Mouse (Mus musculus) G1E (cell line): Measurements from ENCODE around the gene 6430571L13Rik. TPM values are rescaled to one million over a fixed set of nuclear protein-coding genes. Genes with fewer than 3 reads are reported as not detected.

Experiments used
- ATAC-seq: 2 replicates; pipeline ENCODE4 v1.8.0; 2016; ENCODE audit warnings: mild to moderate bottlenecking; ENCODE audit not compliant: insufficient number of reproducible peaks, poor library complexity, low FRiP score, severe bottlenecking; ENCODE audit errors: extremely low read depth
- DNase-seq: peaks from one replicate; pipeline ENCODE4 v3.0.0; 2012; ENCODE audit warnings: low spot score
- H3K27me3 ChIP-seq: 2 replicates; pipeline ENCODE4 v1.6.1; 2012; ENCODE audit warnings: mild to moderate bottlenecking, low read length, inconsistent platforms; ENCODE audit not compliant: insufficient read depth
- H3K36me3 ChIP-seq: replicated peaks from 2 replicates; pipeline ENCODE3; 2012; ENCODE audit warnings: mild to moderate bottlenecking, inconsistent platforms
- H3K4me1 ChIP-seq: 2 replicates; pipeline ENCODE4 v1.6.1; 2012; ENCODE audit warnings: low read depth, low read length, inconsistent platforms, mixed read lengths; ENCODE audit not compliant: insufficient read depth
- H3K4me3 ChIP-seq: 2 replicates; pipeline ENCODE4 v1.5.1; 2012; ENCODE audit warnings: low read depth, mild to moderate bottlenecking, inconsistent platforms, low read length, moderate library complexity, mixed read lengths
- H3K9me3 ChIP-seq: replicated peaks from 2 replicates; pipeline ENCODE4 v1.6.1; 2012; ENCODE audit warnings: inconsistent platforms
- CTCF ChIP-seq: IDR thresholded peaks from 2 replicates; pipeline ENCODE4 v1.5.1; 2012; ENCODE audit warnings: low read depth, low read length, inconsistent platforms, mixed read lengths
- GATA1 ChIP-seq: IDR thresholded peaks from 2 replicates; pipeline ENCODE4 v1.6.1; 2012; ENCODE audit warnings: borderline replicate concordance, low read length, inconsistent platforms, mixed read lengths
- GATA2 ChIP-seq: IDR thresholded peaks from 2 replicates; pipeline ENCODE4 v1.6.1; 2012; ENCODE audit warnings: low read depth, low read length, inconsistent platforms, borderline replicate concordance
- POLR2AphosphoS5 ChIP-seq: IDR thresholded peaks from 2 replicates; pipeline ENCODE4 v1.6.1; 2012; ENCODE audit warnings: low read depth, low read length, inconsistent platforms; ENCODE audit not compliant: insufficient replicate concordance
- TAL1 ChIP-seq: conservative IDR thresholded peaks from 2 replicates; pipeline ENCODE4 v1.6.1; 2012; ENCODE audit warnings: low read depth, low read length, inconsistent platforms, mixed read lengths
- polyA plus RNA-seq: library from polyadenylated mRNA; stranded (reverse); fragments of >175 nt; gene quantifications from 2 replicates; pipeline ENCODE4 v1.2.3, GENCODE M21; 2012
- total RNA-seq, 2 experiments: library from RNA; stranded (forward) in 1 of 2; stranded (reverse) in 1 of 2; fragments of 200-1000 nt in 1 of 2; fragments of >200 nt in 1 of 2; fragmentation: Nextera tagmentation in 1 of 2; gene quantifications; 2 replicates each; pipeline ENCODE4 v1.2.3; 2014 to 2017

6430571L13Rik gene
- total RNA-seq (2014; fragmentation: Nextera tagmentation) = 1.3 TPM in 1 of 2 replicates, not detected in the other
- 0.64 and 0.76 TPM in 2 replicates for total RNA-seq (2017)
- polyA plus RNA-seq = 0.29 and 0.46 TPM in 2 replicates

DNA sequence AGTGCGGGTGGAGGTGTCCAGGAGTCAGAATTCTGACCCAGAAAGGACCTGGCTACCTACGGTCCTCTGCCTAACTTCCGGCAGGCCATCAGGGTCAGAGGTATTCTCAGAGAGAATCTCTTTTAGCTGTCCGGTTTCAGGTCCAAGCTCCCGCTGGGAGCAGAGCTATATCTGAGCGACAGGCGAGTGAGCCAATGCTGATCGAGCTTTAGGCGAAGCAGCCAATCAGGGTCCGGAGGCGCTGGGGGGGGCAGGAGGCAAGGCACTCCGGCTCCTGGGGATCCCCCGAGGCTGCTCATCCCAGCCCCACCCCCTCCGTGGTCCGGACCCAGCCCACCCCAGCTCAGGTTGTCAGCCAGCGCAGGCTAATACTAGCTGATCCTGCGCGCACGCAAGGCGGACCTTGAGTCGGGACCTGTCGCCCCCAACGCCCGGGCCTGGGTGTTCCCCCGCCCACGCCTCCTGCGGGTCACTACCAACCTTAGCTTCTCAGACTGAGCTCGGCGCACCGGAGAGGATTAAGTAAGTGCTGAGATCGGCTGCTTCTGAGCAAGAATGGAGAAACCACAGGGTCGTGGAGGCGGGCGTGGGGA lies at the start of gene 6430571L13Rik:
TSS of gene 6430571L13Rik (plus strand) at position 336 of the 593 bp plus-strand sequence.
- no peak for TF ChIP-seq CTCF
- TF ChIP-seq TAL1 = no peak
- TF ChIP-seq POLR2AphosphoS5 = no peak
- TF ChIP-seq GATA1 = no peak
- no peak for TF ChIP-seq GATA2
- ATAC-seq = peak; percentile 70
- Histone ChIP-seq H3K4me3 (peak within 1 kb of the TSS; percentile 74), H3K4me1 (peaks cover 60% of the 10 kb centered on the region), H3K9me3 (no peaks in the 10 kb centered on the region), H3K27me3 (peaks cover 26% of the 10 kb centered on the region), H3K36me3 (peaks cover 14% of the 10 kb centered on the region)
- DNase-seq = peak; percentile 99

DNA sequence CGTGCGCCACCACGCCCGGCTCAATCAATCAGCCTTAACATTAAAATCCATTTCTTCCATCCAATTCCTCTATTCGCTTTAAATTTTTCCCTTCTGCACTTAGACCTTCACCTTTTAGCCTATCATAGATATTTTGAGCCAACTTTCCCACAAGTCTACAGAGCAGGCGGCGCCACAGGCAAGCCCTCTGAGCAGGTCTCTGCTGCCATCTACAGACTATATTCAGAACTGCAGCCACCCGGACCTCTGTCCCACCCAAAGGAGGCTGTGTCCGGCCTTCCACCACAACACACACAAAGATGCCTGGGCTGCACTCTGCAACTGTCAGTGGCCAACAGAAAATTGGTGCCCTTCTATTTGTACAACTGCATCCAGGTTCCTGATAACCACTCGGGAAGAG lies 49.5 kb upstream of the 6430571L13Rik start:
- ATAC-seq = no peak
- peak; percentile 83 for TF ChIP-seq CTCF
- TF ChIP-seq GATA2 = no peak
- TF ChIP-seq POLR2AphosphoS5 = no peak
- no peak for DNase-seq
- peaks cover 8% of the 10 kb centered on the region for H3K27me3 ChIP-seq
- H3K9me3 ChIP-seq = no peaks in the 10 kb centered on the region
- no peak overlapping the region for H3K4me3 ChIP-seq
- H3K4me1 ChIP-seq = peaks cover 69% of the 10 kb centered on the region
- peaks cover 28% of the 10 kb centered on the region for H3K36me3 ChIP-seq

DNA sequence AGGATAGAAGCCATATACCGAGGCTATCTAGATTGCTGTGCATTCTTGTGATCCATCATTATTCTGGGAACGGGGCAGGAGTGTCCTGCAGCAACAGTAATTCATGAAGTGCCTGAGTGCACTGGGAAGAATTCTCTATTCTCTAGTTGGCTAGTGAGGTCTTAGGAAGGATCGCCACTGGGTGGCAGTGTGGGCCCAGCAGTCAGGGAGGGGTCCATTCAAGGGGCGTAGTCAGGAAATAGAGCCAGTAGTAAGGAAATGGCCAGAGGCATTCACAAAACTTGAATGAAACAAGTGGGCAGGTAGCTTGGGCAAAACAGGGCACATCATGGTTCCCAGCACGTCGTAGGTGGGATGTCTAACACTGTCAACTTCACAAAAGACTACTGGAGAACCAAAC lies 46.2 kb upstream of the 6430571L13Rik start:
- H3K4me1 ChIP-seq = peaks cover 44% of the 10 kb centered on the region
- peaks cover 17% of the 10 kb centered on the region for H3K36me3 ChIP-seq
- TF ChIP-seq CTCF (peak; percentile 52; the same call in 1 of the 2 replicates), POLR2AphosphoS5 (no peak)
- DNase-seq = no peak
- ATAC-seq = no peak
- peak overlapping the region; percentile 30; the same call in 1 of the 2 replicates for H3K4me3 ChIP-seq
- H3K27me3 ChIP-seq = peaks cover 8% of the 10 kb centered on the region
- H3K9me3 ChIP-seq = no peaks in the 10 kb centered on the region

DNA sequence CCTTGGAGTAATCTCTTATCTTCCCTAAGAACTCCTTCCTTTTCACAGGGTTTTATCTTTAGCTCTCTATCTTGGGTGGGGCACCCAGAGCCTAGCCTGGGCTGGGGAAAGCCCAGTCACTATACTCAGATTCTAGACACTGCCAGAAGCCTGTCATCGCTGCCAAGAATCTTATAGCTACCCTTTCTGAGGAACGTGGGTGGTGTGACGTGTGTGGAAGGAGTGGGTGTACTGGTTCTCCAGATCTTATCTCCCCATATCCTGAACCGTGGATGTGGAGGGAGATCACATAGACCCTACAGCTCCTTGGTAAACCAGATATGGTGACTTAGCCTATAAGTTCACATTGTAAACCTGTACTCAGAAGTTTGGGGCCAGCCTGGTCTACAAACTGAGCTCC lies 44.8 kb upstream of the 6430571L13Rik start:
- no peaks in the 10 kb centered on the region for H3K9me3 ChIP-seq
- peak; percentile 69; the same call in 1 of the 2 replicates for TF ChIP-seq GATA2
- no peak; the same call in 1 of the 2 replicates for TF ChIP-seq POLR2AphosphoS5
- peak; percentile 46 for ATAC-seq
- H3K4me1 ChIP-seq = peaks cover 46% of the 10 kb centered on the region
- peak overlapping the region; percentile 84; the same call in 1 of the 2 replicates for H3K4me3 ChIP-seq
- peak; percentile 75 for DNase-seq
- peaks cover 30% of the 10 kb centered on the region for H3K36me3 ChIP-seq
- H3K27me3 ChIP-seq = peaks cover 8% of the 10 kb centered on the region

DNA sequence AAGGTAGTCTGAATTCAATTTTAAA lies 44.6 kb upstream of the 6430571L13Rik start, which contains the start of gene Cish:
TSS of gene Cish (plus strand) at position 11 of the 25 bp plus-strand sequence.
- no peak for ATAC-seq
- TF ChIP-seq GATA2 (no peak), CTCF (no peak), POLR2AphosphoS5 (no peak), TAL1 (no peak), GATA1 (no peak)
- peaks cover 47% of the 10 kb centered on the region for H3K4me1 ChIP-seq
- peaks cover 32% of the 10 kb centered on the region for H3K36me3 ChIP-seq
- peaks cover 8% of the 10 kb centered on the region for H3K27me3 ChIP-seq
- peak within 1 kb of the TSS; percentile 84 for H3K4me3 ChIP-seq
- no peaks in the 10 kb centered on the region for H3K9me3 ChIP-seq
- no peak for DNase-seq

DNA sequence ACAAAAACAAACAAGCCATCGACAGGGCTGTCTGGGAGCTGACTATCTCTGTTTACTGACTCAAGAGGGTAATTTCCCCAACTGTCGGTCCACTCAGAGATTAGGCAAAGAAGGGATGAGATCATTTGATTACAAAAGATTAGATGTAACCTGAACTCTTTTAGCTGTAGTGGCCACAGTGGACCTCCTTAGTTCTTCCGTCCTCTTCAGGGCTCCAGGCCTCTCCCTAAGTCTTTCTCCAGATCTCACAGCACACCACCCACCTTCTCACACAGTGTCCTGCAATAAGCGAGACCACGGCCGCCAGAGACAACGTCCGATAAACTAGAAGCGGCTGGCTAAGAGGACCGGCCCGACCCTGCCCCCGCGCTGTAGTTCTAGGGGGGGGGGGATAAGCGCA lies 44.4 kb upstream of the 6430571L13Rik start:
- peaks cover 34% of the 10 kb centered on the region for H3K36me3 ChIP-seq
- H3K27me3 ChIP-seq = peaks cover 8% of the 10 kb centered on the region
- no peaks in the 10 kb centered on the region for H3K9me3 ChIP-seq
- no peak for DNase-seq
- TF ChIP-seq GATA1 (no peak), POLR2AphosphoS5 (no peak), GATA2 (no peak), TAL1 (no peak), CTCF (no peak)
- H3K4me3 ChIP-seq = peak overlapping the region; percentile 84
- ATAC-seq = no peak
- H3K4me1 ChIP-seq = peaks cover 47% of the 10 kb centered on the region

DNA sequence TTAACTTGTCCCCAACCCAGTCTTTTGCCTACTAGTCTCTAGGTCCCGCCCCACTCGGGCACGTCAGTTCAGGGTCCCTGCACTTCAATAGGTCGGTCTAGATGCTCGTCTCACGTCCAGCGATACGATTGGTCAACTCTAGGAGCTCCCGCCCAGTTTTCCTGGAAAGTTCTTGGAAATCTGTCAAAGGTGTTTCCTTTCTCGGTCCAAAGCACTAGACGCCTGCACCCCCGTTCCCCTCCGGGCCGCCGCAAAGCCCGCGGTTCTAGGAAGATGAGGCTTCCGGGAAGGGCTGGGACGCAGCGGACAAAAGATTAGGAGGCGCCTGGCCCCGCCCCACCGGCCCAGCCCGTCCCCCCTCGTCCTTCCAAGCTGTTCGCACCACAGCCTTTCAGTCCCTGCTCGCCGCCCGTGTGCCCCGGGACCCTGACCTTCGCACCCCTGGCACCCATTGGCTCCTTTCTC lies 43.9 kb upstream of the 6430571L13Rik start:
- TF ChIP-seq POLR2AphosphoS5 (no peak), GATA1 (no peak), TAL1 (no peak), CTCF (no peak), GATA2 (no peak)
- DNase-seq (peak; percentile 95), ATAC-seq (peak; percentile 79)
- peak overlapping the region; percentile 84 for H3K4me3 ChIP-seq
- H3K4me1 ChIP-seq = peaks cover 49% of the 10 kb centered on the region
- H3K27me3 ChIP-seq = peaks cover 8% of the 10 kb centered on the region
- H3K9me3 ChIP-seq = no peaks in the 10 kb centered on the region
- peaks cover 39% of the 10 kb centered on the region for H3K36me3 ChIP-seq
